Comparison of ENCODE assay signal across 9 mouse cellular contexts in genomic region chr4:142773651-142774151, GRCm38 (mm10).
DNase-seq lines count a peak whose midpoint lies in the region; ATAC-seq lines count a peak whose summit lies in the region.
"Had no signal": no experiment of that assay in that cellular context is flagged by ENCODE, and none has a peak within 500 bp of the region (broad histone marks: within the 10 kb centered on the region; RNA-seq: fewer than 3 reads in every experiment).

No protein-coding gene starts in this region.

- 39% methylated on average over 10 of the region's 10 CpGs for WGBS in hindbrain, embryonic 10.5 days
- WGBS in liver, embryonic 11.5 days, result 78% methylated on average over 10 of the region's 10 CpGs

- no peak for ATAC-seq in liver, embryonic 11.5 days (replicated peaks; ENCODE audit: low FRiP score)

- H3K27me3 ChIP-seq in hindbrain, embryonic 10.5 days (ENCODE audit: insufficient read depth, poor library complexity, severe bottlenecking), result peaks cover 27% of the 10 kb centered on the region; the same call in 1 of the 2 replicates
- H3K27me3 ChIP-seq in liver, embryonic 11.5 days (replicated peaks; ENCODE audit: control insufficient read depth, insufficient read depth, low read length), result no peaks in the 10 kb centered on the region

- no peak overlapping the region for H3K4me2 ChIP-seq in liver, embryonic 11.5 days

- H3K9ac ChIP-seq in liver, embryonic 11.5 days (ENCODE audit: low read depth, low read length), result no peak overlapping the region

- peak overlapping the region; percentile 73 for H3K27ac ChIP-seq in hindbrain, embryonic 10.5 days
- no peak overlapping the region for H3K27ac ChIP-seq in liver, embryonic 11.5 days (ENCODE audit: low read depth, low read length)

- peaks cover 55% of the 10 kb centered on the region for H3K4me1 ChIP-seq in hindbrain, embryonic 10.5 days (replicated peaks)
- H3K4me1 ChIP-seq in liver, embryonic 11.5 days (replicated peaks; ENCODE audit: control insufficient read depth, insufficient read depth, low read length), result no peaks in the 10 kb centered on the region

- no peaks in the 10 kb centered on the region for H3K9me3 ChIP-seq in hindbrain, embryonic 10.5 days
- no peaks in the 10 kb centered on the region for H3K9me3 ChIP-seq in liver, embryonic 11.5 days (ENCODE audit: control insufficient read depth, low read length)

- H3K4me3 ChIP-seq in hindbrain, embryonic 10.5 days, result no peak overlapping the region
- no peak overlapping the region for H3K4me3 ChIP-seq in liver, embryonic 11.5 days (ENCODE audit: low read depth, low read length)

- H3K36me3 ChIP-seq in hindbrain, embryonic 10.5 days, result no peaks in the 10 kb centered on the region
- no peaks in the 10 kb centered on the region for H3K36me3 ChIP-seq in liver, embryonic 11.5 days (ENCODE audit: control insufficient read depth, insufficient read depth, low read length)

- DNase-seq in Muller cell, postnatal 12 days (ENCODE audit: inconsistent ontology term), result peak; percentile 32
- peak; percentile 82 for DNase-seq in cerebellum, adult 8-10 months
- peak; percentile 34 for DNase-seq in hindbrain, embryonic 10.5 days (ENCODE audit: low spot score)
- DNase-seq in kidney, postnatal 36 days, result peak; percentile 29 to 61
- no peak for DNase-seq in adrenal gland, postnatal 14 days
- no peak for DNase-seq in urinary bladder, adult 18-20 months (ENCODE audit: low spot score in 2 of 2)
- DNase-seq in liver, embryonic 11.5 days (ENCODE audit: low spot score), result no peak
- DNase-seq in c-Kit-positive CD71-positive TER-119-positive erythroid progenitor cells, embryonic 14.5 days (ENCODE audit: low spot score), result no peak
- DNase-seq: spleen, adult 18-20 months had no signal

Comparison
In these comparisons a context has a peak if more than half of its experiments do, and no peak if none do; other contexts are left out.
1. DNase-seq: peak in Muller cell, postnatal 12 days (single experiment), cerebellum, adult 8-10 months (single experiment), hindbrain, embryonic 10.5 days (single experiment) and kidney, postnatal 36 days (2 of 2); none in adrenal gland, postnatal 14 days (single experiment), urinary bladder, adult 18-20 months (0 of 2), liver, embryonic 11.5 days (single experiment) and c-Kit-positive CD71-positive TER-119-positive erythroid progenitor cells, embryonic 14.5 days (single experiment).